Mouse (Mus musculus): ENCODE data around the gene Cops9. TPM values are rescaled to one million over a fixed set of nuclear protein-coding genes. Genes with fewer than 3 reads are reported as not detected.

The Cops9 gene
- total and polyA plus RNA-seq, 3 experiments, result 377 to 618 TPM; not detected in 1

DNA sequence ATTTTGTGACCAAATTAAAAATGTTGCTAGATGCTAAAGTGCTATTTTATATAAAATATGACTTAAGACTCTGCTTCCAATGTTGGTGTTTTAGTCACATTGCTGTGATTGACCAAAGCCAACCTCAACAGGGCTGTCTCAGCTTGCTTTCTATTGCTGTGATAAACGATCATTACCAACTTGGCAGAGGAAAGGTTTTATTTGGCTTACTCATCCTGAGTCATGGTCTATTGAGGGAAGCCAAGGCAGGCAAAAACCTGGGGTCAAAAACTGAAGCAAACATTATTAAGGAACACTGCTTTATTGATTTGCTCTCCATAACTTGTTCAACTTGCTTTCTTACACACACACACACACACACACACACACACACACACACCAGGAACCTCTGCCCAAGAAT, 25.7 kb downstream of the Cops9 start:
- Histone ChIP-seq H3K27me3 (ENCODE audit: control insufficient read depth in 1 of 2, insufficient read depth in 2 of 2, low read length in 2 of 2) (no peaks in the 10 kb centered on the region), H3K9ac (ENCODE audit: control insufficient read depth, low read depth, low read length, poor library complexity, severe bottlenecking) (no peak overlapping the region), H3K27ac (ENCODE audit: control insufficient read depth, low read depth, low read length) (no peak overlapping the region), H3K36me3 (ENCODE audit: control insufficient read depth in 1 of 2, insufficient read depth in 2 of 2, low read length in 2 of 2) (no peaks in the 10 kb centered on the region), H3K79me2 (ENCODE audit: control insufficient read depth, insufficient read depth, low read length, poor library complexity) (no peaks in the 10 kb centered on the region), H3K9me3 (replicated peaks; ENCODE audit: insufficient read depth, low read length) (no peaks in the 10 kb centered on the region), H3K4me3 (ENCODE audit: control insufficient read depth in 1 of 2, insufficient read depth in 1 of 2, low read depth in 2 of 2, low read length in 2 of 2) (no peak overlapping the region), H3K4me1 (ENCODE audit: control insufficient read depth in 1 of 2, insufficient read depth in 2 of 2, low read length in 2 of 2) (no peaks in the 10 kb centered on the region)
- DNase-seq (ENCODE audit: low read depth, low spot score), result no peak
- TF ChIP-seq CTCF (IDR thresholded peaks at IDR 0.05 in 2 of 3, conservative IDR thresholded peaks at IDR 0.05 in 1 of 3; ENCODE audit: control insufficient read depth in 1 of 3, insufficient read depth in 1 of 3, low read depth in 2 of 3, low read length in 3 of 3, poor library complexity in 1 of 3, severe bottlenecking in 1 of 3) (no peak), USF2 (IDR thresholded peaks at IDR 0.05; ENCODE audit: borderline replicate concordance in 1 of 2, insufficient read depth in 1 of 2, low read depth in 1 of 2, low read length in 2 of 2) (no peak), GABPA (IDR thresholded peaks at IDR 0.05; ENCODE audit: low read depth, low read length) (no peak)

- H3K4me1 ChIP-seq (ENCODE audit: control insufficient read depth in 1 of 2, insufficient read depth in 2 of 2, low read length in 2 of 2), result no peaks in the 10 kb centered on the region
Measured at GRCm38 (mm10) chr1:92614516-92614915, 27.3 kb downstream of the Cops9 start.

GRCm38 (mm10) chr1:92613175-92613574, 28.6 kb downstream of the Cops9 start:
- no peaks in the 10 kb centered on the region for H3K36me3 ChIP-seq (ENCODE audit: control insufficient read depth in 1 of 2, insufficient read depth in 2 of 2, low read length in 2 of 2)
- no peak for TF ChIP-seq GATA1 (IDR thresholded peaks at IDR 0.05; ENCODE audit: low read depth, low read length)
- H3K27me3 ChIP-seq (ENCODE audit: control insufficient read depth in 1 of 2, insufficient read depth in 2 of 2, low read length in 2 of 2), result no peaks in the 10 kb centered on the region
- no peaks in the 10 kb centered on the region for H3K4me1 ChIP-seq (ENCODE audit: control insufficient read depth in 1 of 2, insufficient read depth in 2 of 2, low read length in 2 of 2)
- no peak for DNase-seq (ENCODE audit: low read depth, low spot score)
- H3K4me3 ChIP-seq (ENCODE audit: control insufficient read depth in 1 of 2, insufficient read depth in 1 of 2, low read depth in 2 of 2, low read length in 2 of 2), result no peak overlapping the region
- H3K27ac ChIP-seq (ENCODE audit: control insufficient read depth, low read depth, low read length), result no peak overlapping the region
- no peaks in the 10 kb centered on the region for H3K9me3 ChIP-seq (replicated peaks; ENCODE audit: insufficient read depth, low read length)
- H3K79me2 ChIP-seq (ENCODE audit: control insufficient read depth, insufficient read depth, low read length, poor library complexity), result no peaks in the 10 kb centered on the region
- H3K9ac ChIP-seq (ENCODE audit: control insufficient read depth, low read depth, low read length, poor library complexity, severe bottlenecking), result no peak overlapping the region

More at GRCm38 (mm10) chr1:92614516-92614915, 27.3 kb downstream of the Cops9 start:
- Histone ChIP-seq H3K4me3 (ENCODE audit: control insufficient read depth in 1 of 2, insufficient read depth in 1 of 2, low read depth in 2 of 2, low read length in 2 of 2) (no peak overlapping the region), H3K9me3 (replicated peaks; ENCODE audit: insufficient read depth, low read length) (no peaks in the 10 kb centered on the region), H3K27ac (ENCODE audit: control insufficient read depth, low read depth, low read length) (no peak overlapping the region), H3K79me2 (ENCODE audit: control insufficient read depth, insufficient read depth, low read length, poor library complexity) (no peaks in the 10 kb centered on the region), H3K9ac (ENCODE audit: control insufficient read depth, low read depth, low read length, poor library complexity, severe bottlenecking) (no peak overlapping the region), H3K36me3 (ENCODE audit: control insufficient read depth in 1 of 2, insufficient read depth in 2 of 2, low read length in 2 of 2) (no peaks in the 10 kb centered on the region), H3K27me3 (ENCODE audit: control insufficient read depth in 1 of 2, insufficient read depth in 2 of 2, low read length in 2 of 2) (no peaks in the 10 kb centered on the region)
- peak; percentile 59 for DNase-seq (ENCODE audit: low read depth, low spot score)
- TF ChIP-seq CTCF (IDR thresholded peaks at IDR 0.05 in 2 of 3, conservative IDR thresholded peaks at IDR 0.05 in 1 of 3; ENCODE audit: control insufficient read depth in 1 of 3, insufficient read depth in 1 of 3, low read depth in 2 of 3, low read length in 3 of 3, poor library complexity in 1 of 3, severe bottlenecking in 1 of 3), result peak; percentile 16 to 85 (median 57); a peak in 5 of 6 replicates
- TF ChIP-seq ZC3H11A (IDR thresholded peaks at IDR 0.05; ENCODE audit: low read depth, low read length), result peak; percentile 53
- TF ChIP-seq TCF12 (IDR thresholded peaks at IDR 0.05; ENCODE audit: low read depth, low read length), result no peak
- TF ChIP-seq MYB (IDR thresholded peaks at IDR 0.05; ENCODE audit: low read depth, low read length), result no peak
- TF ChIP-seq RAD21 (IDR thresholded peaks at IDR 0.05; ENCODE audit: low read depth, low read length), result peak; percentile 85
- TF ChIP-seq UBTF (IDR thresholded peaks at IDR 0.05; ENCODE audit: borderline replicate concordance, insufficient read depth, low read depth, low read length), result no peak
- peak; percentile 84 for TF ChIP-seq SMC3 (IDR thresholded peaks at IDR 0.05; ENCODE audit: low read depth, low read length)
